Mouse (Mus musculus): ENCODE measurements around the gene Osbpl10.
"Not testable (repeated sequence)": the region's sequence is repeated elsewhere in the genome, so short reads cannot be mapped to it uniquely, and the experiment has no call there.

Osbpl10 gene

DNA sequence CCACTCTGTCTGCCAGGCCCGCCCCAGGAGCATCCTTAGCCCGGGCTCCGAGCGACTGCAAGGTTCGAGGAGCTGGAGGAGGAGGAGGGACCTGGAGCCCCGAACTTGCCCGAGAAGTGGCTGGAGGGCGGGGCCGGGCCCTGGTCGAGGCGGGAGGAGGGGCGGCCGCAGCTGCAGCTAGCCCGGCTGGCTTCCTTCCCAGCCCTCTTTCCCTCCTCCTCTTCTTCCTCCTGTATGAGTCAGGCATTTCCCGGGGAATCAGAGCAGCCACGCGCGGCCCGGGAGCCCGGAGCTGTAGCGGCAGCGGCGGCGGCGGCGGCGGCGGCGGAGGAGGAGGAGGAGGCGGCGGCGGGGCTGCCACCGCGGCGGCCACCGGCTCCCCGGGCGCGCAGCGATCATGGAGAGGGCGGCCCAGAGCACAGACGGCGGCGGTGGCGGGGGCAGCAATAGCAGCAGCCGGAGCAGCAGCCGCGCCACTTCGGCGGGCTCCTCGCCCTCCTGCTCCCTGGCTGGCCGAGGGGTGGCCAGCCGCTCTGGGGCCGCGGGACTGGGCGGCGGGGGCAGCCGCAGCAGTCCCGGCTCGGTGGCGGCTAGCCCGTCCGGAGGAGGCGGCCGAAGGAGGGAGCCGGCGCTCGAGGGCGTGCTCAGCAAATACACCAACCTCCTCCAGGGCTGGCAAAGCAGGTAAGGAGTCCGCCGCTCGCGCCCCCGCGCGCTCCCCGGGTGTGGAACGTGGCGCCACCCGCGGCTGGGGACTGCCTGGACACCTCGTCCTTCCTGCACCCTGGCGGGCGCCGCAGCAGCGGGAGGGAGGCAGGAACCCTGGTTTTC lies at the start of gene Osbpl10:
Gene Osbpl10, plus strand, starts transcription at position 289 of the 831 bp plus-strand sequence.
- DNase-seq (ENCODE audit: low read depth): peak; percentile 81

DNA sequence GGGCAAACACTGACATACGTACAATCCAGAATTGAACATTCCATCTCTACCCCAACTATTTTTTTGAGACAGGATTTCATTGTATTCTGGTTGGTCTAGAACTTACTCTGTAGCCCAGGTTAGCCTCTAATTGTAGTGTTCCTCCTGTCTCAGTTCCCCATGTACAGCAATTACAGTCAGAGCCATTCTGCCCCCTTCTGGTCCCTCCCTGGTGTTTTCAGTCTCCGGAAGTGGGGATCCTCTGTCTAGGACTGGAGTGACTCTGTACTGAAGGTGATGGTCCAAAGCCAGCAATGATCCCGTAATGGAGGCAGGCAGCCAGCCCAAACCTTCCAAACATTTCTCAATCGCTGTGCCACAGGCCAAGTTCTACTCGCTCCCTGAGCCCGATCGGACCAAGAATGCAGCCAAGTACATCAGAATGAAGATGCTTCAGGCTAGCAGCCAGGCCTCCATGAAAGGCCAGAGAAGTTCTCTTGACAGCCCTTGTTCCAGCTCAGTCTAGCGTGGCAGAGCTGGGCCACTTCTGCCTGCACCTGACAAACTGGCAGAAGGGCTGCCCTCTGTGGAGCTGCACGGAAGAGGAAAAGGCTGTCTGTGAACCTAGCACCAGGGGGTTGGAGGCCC lies 47.8 kb upstream of the Osbpl10 start:
- DNase-seq (ENCODE audit: low read depth): peak; percentile 90

DNA sequence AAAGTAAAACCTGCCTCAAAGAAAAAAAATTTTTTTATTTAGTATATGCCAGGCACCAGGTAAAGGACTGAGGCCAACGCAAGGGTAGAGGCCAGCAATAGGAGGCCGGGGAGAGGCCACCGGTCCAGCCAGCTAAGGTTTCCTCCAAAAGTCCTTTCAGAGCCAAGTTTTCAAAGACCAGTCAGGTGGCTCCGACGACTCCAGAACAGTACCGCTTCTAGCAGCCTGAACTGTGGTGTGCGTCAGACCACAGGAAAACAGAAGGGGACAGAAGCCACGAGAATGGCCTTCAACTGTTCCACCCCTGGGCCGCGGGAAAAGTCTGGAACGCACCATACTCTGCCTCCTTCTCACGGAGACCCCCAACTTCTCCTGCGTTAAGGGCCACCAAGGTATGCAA lies 45.8 kb upstream of the Osbpl10 start:
- DNase-seq (ENCODE audit: low read depth): no peak

DNA sequence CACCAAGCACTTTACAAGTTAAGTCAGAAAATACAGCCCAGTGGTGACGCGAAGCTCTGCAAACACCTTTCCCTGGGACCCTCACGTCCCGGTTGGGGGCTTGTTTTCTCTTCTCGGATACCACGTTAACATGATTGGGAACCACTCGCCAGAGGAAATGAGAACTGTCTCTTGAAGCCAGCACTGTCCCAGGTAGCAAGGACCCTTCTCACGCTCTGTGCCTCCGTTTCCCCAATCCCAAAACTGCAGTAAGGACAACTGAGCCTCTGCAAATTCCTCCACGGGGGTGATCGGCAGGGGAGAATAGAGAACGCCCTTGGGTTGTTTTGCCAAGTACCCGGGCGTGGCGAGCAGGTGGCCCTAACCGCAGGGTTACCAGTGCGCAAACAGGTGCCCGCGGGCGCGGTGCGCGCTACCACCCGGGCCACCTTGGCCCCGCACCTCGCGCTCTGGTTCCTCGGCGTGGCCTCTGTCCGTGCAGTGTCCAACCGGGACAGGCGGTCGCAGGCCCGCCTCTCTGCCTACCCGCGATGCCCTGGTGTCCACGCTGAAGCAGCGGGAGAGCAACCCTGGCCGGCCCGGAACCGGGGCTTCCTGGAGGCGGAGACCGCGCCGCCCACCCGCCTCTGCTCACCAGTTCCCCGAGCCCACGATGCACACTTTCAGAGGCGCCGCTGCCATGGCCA lies 45.2 kb upstream of the Osbpl10 start:
- DNase-seq (ENCODE audit: low read depth): no peak

- peak; percentile 92 for DNase-seq (ENCODE audit: low read depth)
Measured at GRCm38 (mm10) chr9:114933723-114934171, 44.6 kb upstream of the Osbpl10 start, which contains the start of gene Gpd1l. Gene Gpd1l (minus strand): TSS chr9:114933987.

DNA sequence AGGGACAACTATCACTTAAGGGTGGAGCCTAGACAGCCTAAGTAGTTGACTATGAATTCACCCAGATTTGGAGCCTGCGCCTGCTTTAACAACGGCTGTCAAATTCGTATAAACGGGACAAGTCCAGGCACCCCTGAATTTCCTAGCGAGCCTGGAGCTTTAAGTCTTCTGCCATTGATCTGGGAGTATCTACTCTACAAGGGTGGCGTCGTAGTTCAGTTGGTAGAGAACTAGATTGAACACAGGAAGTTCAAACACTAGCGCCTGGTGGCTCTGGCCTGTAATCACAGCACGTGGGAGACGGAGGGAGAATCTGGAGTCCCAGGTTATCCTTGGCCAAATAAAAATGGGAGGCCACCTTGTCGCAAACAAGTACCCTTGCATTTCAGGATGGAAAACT lies 44.1 kb upstream of the Osbpl10 start:
- no peak for DNase-seq (ENCODE audit: low read depth)

- no peak for DNase-seq (ENCODE audit: low read depth)
Measured at GRCm38 (mm10) chr9:114935321-114935720, 43.0 kb upstream of the Osbpl10 start.

- no peak for DNase-seq (ENCODE audit: low read depth)
Measured at GRCm38 (mm10) chr9:114936687-114937086, 41.7 kb upstream of the Osbpl10 start.

DNA sequence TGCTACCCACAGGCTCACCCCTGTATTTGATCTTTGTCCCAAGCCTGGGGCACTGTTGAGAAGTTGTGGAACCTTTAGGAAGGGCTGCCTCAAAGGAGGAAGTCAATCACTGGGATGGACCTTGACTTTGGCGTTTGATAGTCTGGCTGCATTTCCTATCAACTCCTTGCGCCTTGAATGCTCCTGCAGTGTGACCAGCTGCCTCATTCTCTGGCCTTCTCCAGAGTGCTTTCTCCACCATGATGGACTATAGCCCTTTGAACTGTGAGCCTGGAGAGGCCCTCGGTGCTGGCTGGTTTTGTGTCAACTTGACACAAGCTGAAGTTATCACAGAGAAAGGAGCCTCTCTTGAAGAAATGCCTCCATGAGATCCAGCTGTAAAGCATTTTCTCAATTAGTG lies 33.7 kb upstream of the Osbpl10 start:
- DNase-seq (ENCODE audit: low read depth): no peak

DNA sequence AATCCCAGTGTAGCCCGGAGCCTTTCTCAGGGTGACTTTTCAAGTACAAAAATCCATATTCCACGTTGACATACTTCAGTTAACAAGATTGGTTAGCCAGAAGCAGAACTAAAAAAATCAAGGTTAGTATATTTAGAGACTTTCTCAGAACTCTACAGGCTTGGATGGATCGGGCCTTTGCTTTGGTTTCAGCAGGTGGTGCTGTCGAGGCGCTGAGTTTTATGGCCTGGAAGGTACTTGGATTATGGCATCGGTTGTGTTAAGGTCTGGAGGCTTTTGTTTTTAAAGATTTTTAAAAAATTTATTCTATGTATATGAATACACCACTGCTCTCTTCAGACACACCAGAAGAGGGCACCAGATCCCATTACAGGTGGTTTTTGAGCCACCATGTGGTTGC lies 32.8 kb upstream of the Osbpl10 start:
- DNase-seq (ENCODE audit: low read depth): peak; percentile 21

DNA sequence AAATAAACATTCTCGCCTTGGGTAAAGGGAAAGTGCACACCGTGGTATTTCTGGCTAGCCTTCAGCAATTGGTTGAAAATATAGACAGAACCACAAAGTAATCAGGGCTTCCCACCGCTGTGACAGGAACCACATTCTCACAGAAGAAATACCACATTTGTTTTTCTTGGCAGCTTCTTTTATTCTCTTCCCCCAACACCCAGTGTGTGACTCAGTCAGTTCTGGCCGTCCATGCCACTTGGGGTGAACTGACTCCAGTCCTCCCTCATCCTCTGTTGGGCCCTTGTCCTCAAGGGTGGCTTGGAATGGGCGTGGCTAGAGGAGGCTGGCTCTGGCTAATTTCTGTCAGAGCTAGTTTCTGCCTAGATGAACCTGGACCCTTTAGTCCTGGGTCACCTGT lies 30.0 kb upstream of the Osbpl10 start:
- DNase-seq (ENCODE audit: low read depth): peak; percentile 73

GRCm38 (mm10) chr9:114952866-114953265 lies 25.5 kb upstream of the Osbpl10 start:
- DNase-seq (ENCODE audit: low read depth): no peak

- DNase-seq (ENCODE audit: low read depth): no peak
Measured at GRCm38 (mm10) chr9:114955340-114955739, 23.0 kb upstream of the Osbpl10 start.

DNA sequence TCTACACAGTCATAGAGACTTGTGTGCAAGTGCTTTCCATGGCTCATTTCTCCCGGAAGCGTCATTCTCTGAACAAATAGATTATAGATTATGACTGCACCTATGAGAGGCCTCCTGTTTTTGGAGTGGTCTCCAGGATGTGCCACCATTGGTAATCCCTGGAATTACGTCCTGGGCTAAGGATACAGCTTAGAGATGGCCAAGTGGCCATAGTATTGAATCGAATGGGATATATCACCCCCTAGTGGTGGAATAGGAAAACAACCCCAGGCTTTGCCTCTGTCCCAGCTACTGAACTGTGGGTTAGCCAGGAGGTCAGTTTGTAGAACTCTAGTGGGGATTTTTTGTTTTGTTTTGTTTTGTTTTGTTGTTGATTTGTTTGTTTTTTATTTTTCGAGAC lies 21.4 kb upstream of the Osbpl10 start:
- DNase-seq (ENCODE audit: low read depth): peak; percentile 76

- no peak for DNase-seq (ENCODE audit: low read depth)
Measured at GRCm38 (mm10) chr9:114960043-114960789, 18.2 kb upstream of the Osbpl10 start.

GRCm38 (mm10) chr9:114960844-114961243 lies 17.5 kb upstream of the Osbpl10 start:
- DNase-seq (ENCODE audit: low read depth): no peak

GRCm38 (mm10) chr9:114964093-114964492 lies 14.3 kb upstream of the Osbpl10 start:
- DNase-seq (ENCODE audit: low read depth): no peak

DNA sequence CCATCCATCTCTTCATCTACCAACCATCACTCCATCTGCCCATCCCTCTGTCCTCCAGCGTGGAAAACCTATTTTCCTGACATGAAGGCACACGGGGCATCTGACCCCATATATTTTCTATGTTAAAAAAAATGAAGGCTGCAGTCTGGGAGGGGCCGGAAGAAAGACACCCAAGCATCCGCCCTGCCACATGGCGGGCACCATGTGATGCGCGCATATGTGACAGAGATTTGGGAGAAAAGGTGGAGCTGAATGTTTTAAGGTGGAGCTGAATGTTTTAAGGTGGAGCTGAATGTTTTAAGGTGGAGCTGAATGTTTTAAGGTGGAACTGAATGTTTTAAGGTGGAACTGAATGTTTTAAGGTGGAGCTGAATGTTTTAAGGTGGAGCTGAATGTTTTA lies 12.1 kb upstream of the Osbpl10 start:
- DNase-seq (ENCODE audit: low read depth): not testable (repeated sequence)

DNA sequence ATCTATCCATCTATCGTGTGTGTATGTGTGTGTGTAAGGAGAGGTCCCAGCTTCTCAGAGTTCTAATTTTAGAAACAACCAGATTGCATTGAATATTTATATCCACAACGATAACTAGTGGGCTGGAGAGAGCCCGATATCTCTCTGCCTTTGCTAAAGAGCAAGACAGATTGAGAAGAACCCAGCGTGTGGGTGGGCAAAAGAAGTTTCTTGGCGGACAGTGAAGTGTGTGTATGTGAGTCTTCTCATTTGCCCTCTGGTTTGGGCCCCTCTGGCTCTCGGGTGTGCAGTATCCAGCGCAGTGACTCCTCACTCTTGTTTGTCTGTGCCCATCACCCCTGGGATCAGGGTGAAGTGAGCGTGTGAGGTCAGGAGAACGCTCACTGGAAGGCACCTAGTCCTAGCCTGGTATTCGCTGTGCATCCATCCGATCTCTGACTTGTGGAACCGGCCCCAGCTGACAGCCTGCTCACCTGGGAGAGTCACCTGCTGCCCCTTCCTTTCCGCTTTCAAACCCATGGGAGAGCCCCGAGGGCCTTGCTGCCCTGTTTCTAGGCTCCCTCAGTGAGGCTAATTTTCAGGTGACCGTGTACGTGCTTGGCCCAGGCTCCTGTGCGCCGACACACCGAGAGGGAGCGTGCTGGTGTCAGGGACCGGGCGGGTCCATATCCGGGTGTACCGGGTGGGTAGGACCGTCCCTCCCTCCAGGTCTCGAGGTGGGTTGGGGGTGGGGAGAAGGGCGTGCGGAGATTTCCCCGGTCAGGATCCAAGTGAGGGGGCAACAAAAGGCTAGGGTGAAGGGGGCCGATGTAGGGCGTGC lies 698 bp upstream of the Osbpl10 start:
- DNase-seq (ENCODE audit: low read depth): no peak

DNA sequence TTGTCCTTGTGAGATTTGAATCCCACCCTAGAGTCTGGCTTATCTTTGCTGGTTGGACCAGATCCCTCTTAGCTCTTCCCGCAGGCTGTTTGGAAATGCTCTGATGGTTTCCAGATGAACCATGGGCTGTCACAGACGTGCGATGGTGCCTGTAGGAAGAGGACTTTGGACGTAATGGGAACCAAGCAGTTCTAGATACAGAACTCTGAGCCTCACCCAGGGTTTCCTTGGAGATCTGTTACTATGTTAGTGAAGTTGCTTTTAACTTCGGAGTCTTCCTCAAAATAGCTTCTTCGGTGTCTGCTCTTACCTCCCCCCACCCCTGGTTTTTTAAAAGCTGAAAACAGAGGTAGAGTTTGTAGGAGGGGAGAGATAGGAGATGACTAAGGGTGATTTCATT lies 1.6 kb downstream of the Osbpl10 start:
- DNase-seq (ENCODE audit: low read depth): no peak

- no peak for DNase-seq (ENCODE audit: low read depth)
Measured at GRCm38 (mm10) chr9:114982689-114983360, 4.5 kb downstream of the Osbpl10 start, which contains the start of gene Rps27rt. Gene Rps27rt (minus strand): TSS chr9:114982739.
